Mouse (Mus musculus) ES-E14 (cell line): ENCODE measurements around the gene Vcl. TPM values are rescaled to one million over a fixed set of nuclear protein-coding genes. Genes with fewer than 3 reads are reported as not detected.

Source experiments
- DNase-seq: peaks from one replicate; pipeline ENCODE4 v3.0.0-alpha.2; 2013; ENCODE audit warnings: low read depth, low spot score
- H3K27ac ChIP-seq: 2 replicates; pipeline ENCODE4 v1.5.1; 2012; ENCODE audit warnings: low read depth, mild to moderate bottlenecking, low read length, moderate library complexity, mixed read lengths; ENCODE audit not compliant: poor library complexity, insufficient read depth, severe bottlenecking
- H3K36me3 ChIP-seq: 2 replicates; pipeline ENCODE4 v1.6.1; 2012; ENCODE audit warnings: mild to moderate bottlenecking, low read length, moderate library complexity, mixed read lengths; ENCODE audit not compliant: control insufficient read depth, poor library complexity, insufficient read depth, severe bottlenecking
- H3K4me1 ChIP-seq, 2 experiments: fragments of 150-350 bp in 1 of 2; sonication (generic) in 1 of 2; 2 replicates each; pipeline ENCODE4 v1.6.1; 2012; ENCODE audit warnings: low read length in 2 of 2, mild to moderate bottlenecking in 1 of 2, mixed read lengths in 1 of 2; ENCODE audit not compliant: control insufficient read depth in 2 of 2, insufficient read depth in 2 of 2, poor library complexity in 1 of 2
- H3K4me3 ChIP-seq, 2 experiments: fragments of 150-350 bp in 1 of 2; sonication (generic) in 1 of 2; 2 replicates each; pipeline ENCODE4 v1.5.1; 2012; ENCODE audit warnings: low read length in 2 of 2, low read depth in 1 of 2, mild to moderate bottlenecking in 1 of 2, mixed read lengths in 1 of 2; ENCODE audit not compliant: insufficient read depth in 1 of 2, poor library complexity in 1 of 2, severe bottlenecking in 1 of 2
- H3K9ac ChIP-seq: 2 replicates; pipeline ENCODE4 v1.6.1; 2012; ENCODE audit warnings: low read depth, mild to moderate bottlenecking, low read length, mixed read lengths; ENCODE audit not compliant: poor library complexity, insufficient read depth, severe bottlenecking
- H3K9me3 ChIP-seq: fragments of 150-350 bp; sonication (generic); 2 replicates; pipeline ENCODE4 v1.6.1; 2012; ENCODE audit warnings: low read depth, mild to moderate bottlenecking, low read length; ENCODE audit not compliant: control insufficient read depth, insufficient read depth
- CHD2 ChIP-seq: IDR thresholded peaks from 2 replicates; pipeline ENCODE4 v1.6.1; 2014; ENCODE audit warnings: mild to moderate bottlenecking, low read depth, low read length, inconsistent platforms
- HCFC1 ChIP-seq: IDR thresholded peaks from 2 replicates; pipeline ENCODE4 v1.6.1; 2012; ENCODE audit warnings: low read length, inconsistent platforms, borderline replicate concordance; ENCODE audit not compliant: insufficient read depth
- MAFK ChIP-seq: IDR thresholded peaks from 2 replicates; pipeline ENCODE4 v1.6.1; 2014; ENCODE audit warnings: mild to moderate bottlenecking, low read depth, low read length, inconsistent platforms; ENCODE audit not compliant: insufficient read depth
- ZC3H11A ChIP-seq: IDR thresholded peaks from 2 replicates; pipeline ENCODE4 v1.6.1; 2012; ENCODE audit warnings: low read depth, mild to moderate bottlenecking, inconsistent platforms, low read length, borderline replicate concordance
- ZNF384 ChIP-seq: IDR thresholded peaks from 2 replicates; pipeline ENCODE4 v1.6.1; 2012; ENCODE audit warnings: low read depth, low read length, inconsistent platforms
- in situ Hi-C, 2 experiments: fragments of 600-800 bp; cut with MboI; formaldehyde crosslinking; loops; one replicate each; pipeline ENCODE4 v1.15.1; 2025; ENCODE audit warnings: low sequenced_read_pairs in 2 of 2, inconsistent platforms in 1 of 2; ENCODE audit not compliant: unreplicated experiment in 2 of 2
- total RNA-seq: library from RNA; depleted of rRNA; stranded (reverse); fragments of 300-350 nt; gene quantifications from 2 replicates; pipeline ENCODE4 v1.2.3, GENCODE M21; 2012

Vcl gene
- total RNA-seq, 1 experiment = 116 TPM

- in situ Hi-C loops = no loop called here
- Histone ChIP-seq H3K9me3 (no peaks in the 10 kb centered on the region), H3K4me1 (no peaks in the 10 kb centered on the region), H3K36me3 (no peaks in the 10 kb centered on the region), H3K27ac (no peak overlapping the region), H3K9ac (no peak overlapping the region), H3K4me3 (no peak overlapping the region)
- DNase-seq = no peak
- TF ChIP-seq ZNF384 (no peak), CHD2 (no peak), ZC3H11A (no peak)
Measured at GRCm38 (mm10) chr14:20911811-20912210, 17.4 kb upstream of the Vcl start.

GRCm38 (mm10) chr14:20914415-20914814 is 14.8 kb upstream of the Vcl start:
- no peaks in the 10 kb centered on the region for H3K4me1 ChIP-seq
- H3K4me3 ChIP-seq = no peak overlapping the region
- in situ Hi-C loops = no loop called here
- H3K9ac ChIP-seq = no peak overlapping the region
- H3K36me3 ChIP-seq = no peaks in the 10 kb centered on the region
- H3K9me3 ChIP-seq = no peaks in the 10 kb centered on the region
- DNase-seq = no peak
- no peak for TF ChIP-seq ZNF384
- no peak for TF ChIP-seq ZC3H11A
- no peak for TF ChIP-seq CHD2
- no peak for TF ChIP-seq MAFK
- TF ChIP-seq HCFC1 = no peak
- no peak overlapping the region for H3K27ac ChIP-seq

GRCm38 (mm10) chr14:20916625-20917612 is 12.3 kb upstream of the Vcl start:
- in situ Hi-C loops = no loop called here
- no peaks in the 10 kb centered on the region for H3K4me1 ChIP-seq
- DNase-seq = no peak
- no peak overlapping the region for H3K9ac ChIP-seq
- no peaks in the 10 kb centered on the region for H3K9me3 ChIP-seq
- H3K27ac ChIP-seq = no peak overlapping the region
- no peaks in the 10 kb centered on the region for H3K36me3 ChIP-seq
- no peak overlapping the region for H3K4me3 ChIP-seq
- TF ChIP-seq HCFC1 = no peak
- TF ChIP-seq MAFK = no peak
- no peak for TF ChIP-seq CHD2
- no peak for TF ChIP-seq ZNF384
- no peak for TF ChIP-seq ZC3H11A

DNA sequence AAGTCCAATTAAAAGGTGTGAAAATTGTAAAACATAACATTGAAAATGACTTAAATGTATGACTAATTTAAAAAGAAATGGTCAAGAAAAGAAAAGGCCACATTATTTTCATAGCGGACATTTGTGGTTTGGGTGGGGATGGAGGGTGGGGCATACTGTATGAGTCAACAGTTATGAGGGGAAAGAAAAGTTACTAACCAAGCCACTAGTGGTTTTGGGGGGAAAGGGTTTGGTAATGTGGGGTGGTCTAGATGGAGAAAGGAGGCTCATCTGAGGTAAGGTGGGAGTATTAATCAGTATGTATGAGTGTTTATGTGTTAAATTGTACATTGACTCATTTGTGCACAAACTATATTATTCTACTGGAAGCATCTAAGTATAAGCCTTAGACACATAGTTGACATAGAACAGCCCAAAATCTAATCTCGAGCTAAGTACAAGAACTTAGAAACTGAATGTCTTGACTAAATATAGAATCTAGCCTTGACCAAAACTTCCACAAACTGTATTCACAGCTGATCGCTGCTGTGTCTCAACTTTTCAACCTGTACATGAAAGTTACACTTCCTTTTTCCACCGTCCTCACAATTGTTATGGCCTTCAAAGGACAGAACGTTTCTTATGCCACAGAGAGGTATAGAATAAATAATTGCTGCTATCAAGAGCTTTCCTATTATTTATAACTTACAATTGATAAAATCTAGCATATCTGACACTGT is 5.0 kb upstream of the Vcl start:
- H3K9ac ChIP-seq = no peak overlapping the region
- no peaks in the 10 kb centered on the region for H3K4me1 ChIP-seq
- H3K9me3 ChIP-seq = no peaks in the 10 kb centered on the region
- H3K27ac ChIP-seq = no peak overlapping the region
- H3K36me3 ChIP-seq = no peaks in the 10 kb centered on the region
- in situ Hi-C loops = no loop called here
- no peak for DNase-seq
- TF ChIP-seq ZC3H11A (no peak), MAFK (no peak), ZNF384 (no peak), CHD2 (no peak), HCFC1 (no peak)
- no peak overlapping the region for H3K4me3 ChIP-seq
